Mouse (Mus musculus) embryo, embryonic 11 days (tissue): Measurements from ENCODE around the gene Plekho2.

ENCODE experiments used
- DNase-seq: peaks from one replicate; pipeline ENCODE4 v3.0.0-alpha.2; 2015

Plekho2 gene

DNA sequence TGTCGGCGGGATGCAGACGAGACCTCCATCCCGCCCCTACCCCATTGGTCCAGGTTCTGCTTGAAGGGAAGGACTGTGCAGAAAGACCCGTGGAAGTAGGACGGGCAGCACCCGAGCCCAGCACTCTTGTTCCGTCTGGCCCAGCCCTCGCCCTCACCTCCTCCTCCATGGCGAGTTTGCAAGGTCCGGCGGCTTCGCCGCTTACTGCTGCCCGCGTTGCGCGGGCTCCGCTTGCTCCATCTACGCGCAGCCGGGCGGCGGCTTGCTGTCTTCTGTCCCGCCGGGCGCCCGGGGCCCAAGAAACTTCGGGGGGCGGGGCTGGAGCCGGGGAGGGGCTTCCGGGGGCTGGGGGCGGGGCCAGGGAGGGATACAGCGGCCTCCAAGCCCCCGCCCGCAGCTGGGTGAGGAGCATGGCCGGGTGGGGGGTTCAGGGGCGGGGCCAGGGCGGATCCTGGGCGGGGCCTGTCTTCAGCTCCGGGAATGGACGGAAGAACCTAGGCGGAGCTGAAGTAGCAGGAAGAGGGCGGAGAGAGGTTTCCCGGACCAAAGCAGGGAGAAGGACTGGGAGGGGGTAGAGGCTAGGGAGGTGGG, at the start of gene Plekho2:
Plekho2 (minus strand) TSS at position 260 of the 591 bp plus-strand sequence.
- peak; percentile 97 for DNase-seq

DNA sequence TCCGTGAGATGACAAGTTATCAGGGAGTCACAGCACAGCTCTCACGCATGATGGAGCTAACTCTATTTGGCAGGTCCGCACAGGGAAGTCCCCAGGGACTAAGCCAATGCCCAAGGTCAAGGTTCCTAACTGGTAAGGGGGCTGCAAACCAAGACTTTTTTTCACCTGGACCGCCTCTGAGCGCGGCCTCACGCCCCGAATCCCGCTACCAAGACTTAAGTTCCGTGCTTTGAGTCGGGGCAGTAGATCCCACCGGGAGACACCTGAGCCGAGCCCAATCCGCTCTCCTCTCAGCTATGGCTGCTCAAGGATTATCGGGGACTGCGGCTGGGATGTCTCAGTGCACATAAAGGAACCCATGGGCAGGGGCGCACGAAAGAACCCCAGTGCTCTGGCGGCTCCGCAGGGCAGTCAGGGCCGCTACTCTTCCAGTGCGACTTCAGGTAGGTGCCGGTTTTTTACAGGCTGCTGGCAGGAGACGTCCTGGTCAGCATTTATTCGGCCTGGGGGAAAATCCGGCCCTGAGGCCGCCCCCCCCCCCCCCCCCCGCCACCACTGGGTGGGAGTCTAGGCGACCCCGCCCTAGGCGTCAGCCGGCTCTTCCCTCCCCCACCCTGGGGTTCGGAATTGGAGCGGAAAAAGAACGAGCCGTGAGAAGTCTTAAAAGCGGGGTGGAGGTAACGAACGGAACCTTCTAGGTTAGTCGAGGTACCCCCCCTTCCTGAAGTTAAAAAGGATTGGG, 49.4 kb upstream of the Plekho2 start, which contains the start of gene Rbpms2:
Rbpms2 (plus strand) TSS at position 624 of the 742 bp plus-strand sequence.
- peak; percentile 41 for DNase-seq

GRCm38 (mm10) chr9:65624266-65624665, 44.4 kb upstream of the Plekho2 start:
- no peak for DNase-seq

GRCm38 (mm10) chr9:65622826-65623225, 43.0 kb upstream of the Plekho2 start:
- no peak for DNase-seq

DNA sequence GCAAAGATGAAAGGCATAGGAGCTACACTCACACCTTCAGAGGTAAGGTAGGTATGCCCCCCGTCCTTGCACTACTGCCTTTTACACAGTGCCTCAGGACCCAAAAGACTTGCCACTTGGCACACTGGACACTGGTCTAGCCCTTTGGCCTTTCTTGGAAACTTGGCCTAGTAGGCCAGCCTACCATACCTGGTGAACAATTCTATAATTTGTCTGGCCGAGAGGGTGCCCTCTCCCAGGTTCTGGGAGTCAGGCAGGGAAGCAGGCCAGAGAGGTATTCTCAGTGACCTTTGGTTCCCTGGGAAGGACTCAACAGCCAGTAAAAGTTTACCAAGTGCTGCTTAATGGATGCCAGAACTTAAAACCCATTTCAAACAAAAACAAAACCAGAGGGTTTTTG, 41.8 kb upstream of the Plekho2 start:
- no peak for DNase-seq

DNA sequence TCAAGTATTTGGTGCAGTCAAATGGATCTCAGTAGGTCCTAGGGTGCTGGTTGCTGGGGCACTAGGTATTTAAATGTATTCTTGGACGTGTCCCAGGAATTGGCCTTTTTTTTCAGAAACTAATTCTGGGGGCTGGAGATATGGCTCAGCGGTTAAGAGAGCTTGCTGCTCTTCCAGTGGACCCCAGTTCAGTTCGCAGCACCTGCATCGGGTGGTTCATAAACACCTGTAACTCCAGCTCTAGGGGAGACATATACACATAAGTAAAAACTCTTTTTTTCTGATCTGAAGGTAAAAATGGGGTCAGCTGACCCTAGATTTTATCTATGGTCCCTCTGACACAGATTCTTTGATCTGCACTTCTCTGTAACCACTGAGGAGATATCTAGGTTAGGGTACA, 41.4 kb upstream of the Plekho2 start:
- no peak for DNase-seq

GRCm38 (mm10) chr9:65619311-65619710, 39.5 kb upstream of the Plekho2 start:
- DNase-seq: no peak

GRCm38 (mm10) chr9:65613098-65613497, 33.3 kb upstream of the Plekho2 start:
- peak; percentile 44 for DNase-seq

- DNase-seq: no peak
Measured at GRCm38 (mm10) chr9:65611969-65612486, 32.2 kb upstream of the Plekho2 start.

- no peak for DNase-seq
Measured at GRCm38 (mm10) chr9:65607120-65607519, 27.3 kb upstream of the Plekho2 start.

- DNase-seq: no peak
Measured at GRCm38 (mm10) chr9:65606321-65607109, 26.7 kb upstream of the Plekho2 start.

DNA sequence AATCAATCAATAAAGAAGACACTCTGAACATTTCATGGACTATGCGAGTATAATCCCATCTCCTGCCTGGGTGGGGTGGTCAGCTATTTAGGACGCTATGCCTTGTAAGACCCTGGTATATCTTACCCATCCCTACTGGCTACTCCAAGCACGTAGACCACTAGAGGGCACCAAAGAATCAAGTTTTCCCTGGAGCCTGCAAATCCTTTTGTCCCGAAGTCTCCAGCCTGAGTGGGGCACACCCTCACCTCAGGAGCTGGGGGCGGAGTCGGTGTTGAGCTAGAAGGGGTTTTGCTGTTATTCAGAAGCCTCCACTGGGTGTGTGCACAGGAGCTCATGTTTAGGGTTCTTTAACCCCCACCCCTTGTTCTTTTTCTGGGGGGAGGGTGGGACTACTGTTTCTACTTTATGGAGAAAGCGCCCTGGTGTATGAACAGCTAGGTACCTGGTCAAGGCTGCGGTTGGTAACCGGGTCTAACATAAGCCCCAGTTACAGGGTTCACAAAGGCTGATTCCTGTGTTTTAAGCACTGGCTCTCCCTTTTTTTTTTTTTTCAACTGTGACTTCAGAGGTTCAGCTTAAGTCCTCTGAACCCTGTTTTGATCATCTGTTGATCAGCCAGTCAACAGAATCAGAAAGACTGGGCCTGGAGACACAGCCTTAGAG, 25.8 kb upstream of the Plekho2 start:
- DNase-seq: peak; percentile 96

DNA sequence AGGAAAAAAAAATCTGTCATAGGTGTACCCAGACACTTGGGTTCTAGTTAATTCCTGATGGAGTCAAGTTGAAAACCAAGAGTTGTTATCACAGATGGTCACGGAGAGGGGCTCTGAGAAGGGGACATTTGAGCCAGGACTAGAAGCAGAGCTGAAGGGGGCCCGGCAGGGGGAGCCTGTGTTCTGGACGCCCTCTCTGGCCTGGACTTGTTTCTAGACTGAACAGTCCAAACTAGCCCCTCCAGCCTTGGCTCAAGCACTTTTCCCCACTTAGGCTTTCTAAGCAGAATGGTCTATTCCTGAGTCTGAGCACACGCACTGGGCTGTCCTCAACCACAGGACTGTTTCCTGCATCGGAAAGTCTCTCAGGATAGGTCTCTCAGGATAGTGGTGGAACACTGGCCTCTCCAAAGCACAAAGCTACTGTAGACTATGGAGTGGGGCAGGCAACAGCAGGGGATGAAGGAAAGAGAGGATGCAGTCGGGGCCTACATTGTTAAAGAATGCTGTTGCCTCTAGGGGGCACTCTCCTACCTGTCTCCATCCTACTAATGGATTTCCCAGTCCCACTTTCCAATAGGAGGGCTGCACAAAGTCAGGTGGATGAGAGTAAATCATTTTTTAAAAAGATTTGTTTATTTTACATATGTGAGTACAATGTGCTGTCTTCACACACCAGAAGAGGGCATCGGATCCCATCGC, 23.7 kb upstream of the Plekho2 start:
- peak; percentile 57 for DNase-seq

GRCm38 (mm10) chr9:65600951-65601350, 21.1 kb upstream of the Plekho2 start:
- DNase-seq: no peak

DNA sequence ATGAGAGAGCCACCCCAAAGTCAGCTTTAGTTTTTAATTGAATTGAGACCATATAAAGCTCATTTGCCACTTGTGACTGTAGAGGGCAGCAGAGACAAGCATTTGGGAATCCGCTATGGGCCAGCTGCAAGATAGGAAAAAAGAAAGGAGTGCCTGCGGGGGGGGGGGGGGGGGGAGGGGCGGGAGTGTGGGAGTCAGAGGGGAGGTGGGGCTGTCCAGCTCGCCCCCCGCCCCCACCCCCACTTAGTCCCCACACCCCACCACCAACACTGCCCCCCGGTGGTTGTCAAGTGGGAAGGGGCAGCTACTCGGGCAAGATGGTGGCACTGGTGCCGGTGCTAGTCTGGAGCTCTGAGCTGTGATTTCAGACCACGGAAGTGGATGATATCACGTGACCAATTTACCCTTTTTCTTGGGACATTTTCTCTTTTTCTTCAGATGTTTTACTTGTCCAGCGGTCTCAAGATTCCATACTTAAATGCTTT, 19.0 kb upstream of the Plekho2 start:
- DNase-seq: peak; percentile 76

- DNase-seq: no peak
Measured at GRCm38 (mm10) chr9:65593596-65593995, 13.8 kb upstream of the Plekho2 start.

DNA sequence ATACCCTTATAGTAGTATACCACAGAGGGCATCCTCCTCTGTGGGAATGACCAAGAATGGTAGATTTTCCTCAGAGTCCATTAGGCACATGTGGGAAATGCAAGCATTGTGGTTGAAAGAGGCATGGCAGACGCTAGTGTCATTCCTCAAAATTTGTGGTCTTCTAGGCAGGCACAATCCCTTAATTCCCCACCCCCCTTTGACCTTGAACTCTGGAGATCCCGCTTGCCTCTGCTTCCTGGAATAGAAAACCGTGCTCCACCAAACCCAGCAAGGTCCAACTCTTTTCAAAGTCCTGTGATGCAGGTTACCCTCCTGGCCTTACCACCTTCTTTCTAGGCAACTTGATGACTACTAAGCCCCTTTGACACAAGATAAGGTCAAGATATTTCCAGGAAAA, 12.9 kb upstream of the Plekho2 start:
- DNase-seq: no peak

- no peak for DNase-seq
Measured at GRCm38 (mm10) chr9:65589091-65589490, 9.3 kb upstream of the Plekho2 start.

GRCm38 (mm10) chr9:65587573-65588358, 7.9 kb upstream of the Plekho2 start:
- peak; percentile 70 for DNase-seq

DNA sequence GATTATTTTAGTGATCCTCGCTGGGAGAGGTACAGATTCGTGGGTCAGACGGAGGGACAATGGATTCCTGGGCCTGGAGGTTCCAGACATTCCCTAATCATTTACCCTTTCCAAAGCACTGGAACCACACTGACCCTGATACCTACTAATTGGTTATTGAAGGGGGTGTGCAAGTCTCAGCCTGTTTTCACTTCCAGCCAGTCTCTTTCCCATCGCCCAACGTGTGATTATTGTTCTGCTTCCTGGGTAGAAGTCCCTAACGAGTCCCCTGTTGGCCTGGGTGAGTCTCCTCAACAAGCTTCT, 7.4 kb upstream of the Plekho2 start:
- DNase-seq: peak; percentile 37
